Mouse (Mus musculus) CD8-positive naive resting alpha-beta T cell, adult 2 months (primary cell): ENCODE measurements around the gene Kcnk1.

Source experiments
- DNase-seq, 2 experiments: peaks; one replicate each; pipeline ENCODE4 v3.0.0; 2022; ENCODE audit warnings: low read depth in 2 of 2, low spot score in 2 of 2

Kcnk1 gene

DNA sequence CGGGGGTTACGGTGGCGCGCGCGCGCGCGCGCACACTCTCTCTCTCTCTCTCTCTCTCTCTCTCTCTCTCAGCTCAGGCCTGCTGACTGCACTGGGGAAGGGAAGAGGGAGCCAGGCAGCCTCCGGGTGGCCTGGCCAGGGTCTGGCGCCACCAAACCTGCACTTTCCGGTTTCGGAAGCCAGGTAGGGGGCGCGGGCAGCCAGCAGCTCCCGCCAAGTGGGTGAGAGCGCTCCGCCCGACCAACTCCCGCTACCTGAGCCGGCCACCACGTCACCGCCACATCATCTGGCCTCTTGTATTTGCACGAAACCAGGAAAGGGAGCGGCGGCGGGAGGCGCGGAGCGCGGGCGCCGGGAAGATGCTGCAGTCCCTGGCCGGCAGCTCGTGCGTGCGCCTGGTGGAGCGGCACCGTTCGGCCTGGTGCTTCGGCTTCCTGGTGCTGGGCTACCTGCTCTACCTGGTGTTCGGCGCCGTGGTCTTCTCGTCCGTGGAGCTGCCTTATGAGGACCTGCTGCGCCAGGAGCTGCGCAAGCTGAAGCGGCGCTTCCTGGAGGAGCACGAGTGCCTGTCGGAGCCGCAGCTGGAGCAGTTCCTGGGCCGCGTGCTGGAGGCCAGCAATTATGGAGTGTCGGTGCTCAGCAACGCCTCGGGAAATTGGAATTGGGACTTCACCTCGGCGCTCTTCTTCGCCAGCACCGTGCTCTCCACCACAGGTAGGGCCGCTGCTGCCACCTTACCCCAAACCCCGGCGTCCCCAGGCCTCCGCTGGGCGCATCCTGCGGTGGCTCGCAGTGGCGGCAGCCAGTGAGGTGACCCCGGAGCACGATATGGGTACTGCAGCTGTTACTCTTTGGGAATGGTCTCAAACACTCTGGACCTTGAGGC lies at the start of gene Kcnk1:
Kcnk1 (plus strand) TSS at position 70 of the 886 bp plus-strand sequence.
- no peak for DNase-seq

- no peak for DNase-seq
Measured at GRCm38 (mm10) chr8:125948696-125949308, 46.2 kb upstream of the Kcnk1 start.

DNA sequence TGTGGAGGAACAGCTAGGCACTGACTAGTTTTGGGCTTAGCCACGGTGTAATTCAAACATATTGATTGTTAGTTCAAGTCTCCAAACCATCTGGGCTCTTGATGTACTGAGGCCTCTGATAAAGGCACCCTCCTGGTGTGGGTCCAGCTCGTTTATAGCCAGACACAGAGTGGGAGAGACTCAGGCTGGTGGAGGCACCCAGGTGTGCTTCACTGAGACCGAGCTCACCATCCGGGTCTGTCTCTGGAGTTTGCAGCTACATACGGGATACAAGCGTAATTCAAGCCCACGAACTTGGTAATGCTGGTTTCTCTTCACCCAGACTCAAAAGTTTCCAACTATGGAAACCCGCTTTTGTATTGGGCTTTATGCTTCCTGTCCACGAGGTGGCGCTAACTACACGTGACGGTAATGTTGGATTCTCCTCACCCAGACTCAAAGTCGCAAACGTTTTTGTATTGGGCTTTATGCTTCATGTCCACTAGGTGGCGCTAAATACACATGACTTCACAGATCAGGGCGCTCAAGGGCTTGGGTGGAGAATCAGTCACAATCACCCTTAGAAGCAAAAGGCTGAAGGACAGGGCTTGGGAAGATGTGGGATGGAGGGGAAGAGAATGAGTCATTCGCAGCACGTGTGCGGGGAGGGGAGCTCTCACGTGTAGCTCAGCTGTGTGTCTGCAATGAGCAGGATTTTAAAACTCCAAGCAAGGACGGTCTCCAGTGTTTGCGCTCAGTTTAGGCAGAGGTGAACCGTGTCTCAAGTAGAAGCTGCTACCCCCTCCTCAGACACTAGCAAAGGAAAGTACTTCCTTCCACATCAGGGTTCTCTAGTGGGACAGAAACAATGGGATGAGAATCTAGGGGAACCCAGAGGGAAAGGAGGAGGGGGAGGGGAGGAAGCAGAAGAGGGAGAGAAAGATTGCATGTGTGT lies 44.7 kb upstream of the Kcnk1 start:
- DNase-seq, result peak; percentile 48 to 57

DNA sequence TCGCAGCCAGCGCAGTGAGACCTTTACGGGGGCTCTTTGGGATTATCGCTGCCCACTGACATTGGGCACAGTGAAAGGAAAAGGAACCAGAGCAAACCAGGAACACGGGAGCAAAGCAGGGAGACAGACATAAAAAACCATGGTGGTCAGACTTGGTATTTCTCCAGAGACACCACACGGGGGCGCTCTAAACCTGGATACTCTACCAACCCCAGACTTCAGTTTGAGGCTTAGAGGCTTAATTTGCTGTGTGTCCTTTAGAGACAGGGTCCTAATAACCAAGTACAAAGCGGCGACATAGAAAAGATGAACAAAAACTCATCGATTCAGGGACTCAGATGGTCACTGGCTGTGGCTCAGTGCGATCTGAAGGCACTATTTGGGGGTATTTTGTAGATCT lies 39.3 kb upstream of the Kcnk1 start:
- no peak for DNase-seq

- no peak for DNase-seq
Measured at GRCm38 (mm10) chr8:125956796-125957195, 38.2 kb upstream of the Kcnk1 start.

- DNase-seq, result no peak
Measured at GRCm38 (mm10) chr8:125957226-125957993, 37.6 kb upstream of the Kcnk1 start.

DNA sequence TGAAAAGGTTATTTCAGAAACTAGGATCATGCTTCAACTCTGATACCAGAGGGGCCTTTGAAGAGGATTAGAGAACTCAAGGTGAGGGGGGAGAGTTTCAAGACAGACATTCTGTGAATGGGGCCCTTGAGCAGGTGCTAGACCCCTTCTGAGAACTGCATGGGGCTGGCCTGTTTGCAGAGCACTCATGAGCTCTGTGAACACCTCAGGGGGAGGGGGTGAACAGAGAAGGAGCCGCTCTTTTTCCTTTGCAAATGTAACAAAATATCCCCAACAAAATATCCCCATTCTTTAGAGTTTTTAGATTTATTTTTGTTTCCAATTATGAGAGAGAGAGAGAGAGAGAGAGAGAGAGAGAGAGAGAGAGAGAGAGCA lies 37.0 kb upstream of the Kcnk1 start:
- no peak for DNase-seq

DNA sequence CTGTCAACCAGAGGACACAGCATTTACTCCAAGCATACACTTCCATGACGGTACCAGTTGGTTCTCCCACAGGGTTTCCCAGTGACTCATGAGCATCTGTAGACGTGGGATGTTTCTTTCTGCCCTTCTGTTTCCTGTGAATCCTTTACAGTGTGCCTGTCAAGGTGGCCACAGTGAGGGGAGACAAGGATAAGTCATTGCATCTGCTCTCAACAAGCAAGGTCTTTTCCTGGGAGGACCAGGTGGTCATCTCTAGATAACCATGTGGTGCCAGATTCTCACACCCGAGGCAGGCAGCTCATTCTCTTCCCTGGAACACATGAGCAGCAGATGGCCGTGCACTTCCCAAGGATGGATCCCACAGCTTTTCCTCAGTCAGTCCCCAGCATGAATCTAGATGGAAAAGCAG lies 35.6 kb upstream of the Kcnk1 start:
- DNase-seq, result no peak

DNA sequence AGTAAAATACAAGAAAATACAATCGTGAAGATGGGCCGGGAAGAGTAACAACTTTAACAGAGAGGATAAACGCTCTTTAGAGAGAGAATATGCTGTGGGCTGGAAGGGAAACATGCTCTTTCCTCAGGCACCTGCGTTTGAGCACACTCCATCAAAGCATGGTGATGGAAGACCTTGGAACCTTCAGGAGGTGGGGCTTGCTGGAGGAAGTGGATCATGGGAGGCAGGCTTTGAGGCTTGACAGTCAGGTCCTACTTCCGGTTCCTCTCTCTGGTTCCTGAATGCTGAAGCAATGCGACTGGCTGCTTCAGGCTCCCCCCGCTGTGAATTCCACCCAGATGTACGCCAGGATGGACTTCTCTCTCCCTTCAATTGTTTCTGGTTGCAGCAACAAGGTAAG lies 34.9 kb upstream of the Kcnk1 start:
- DNase-seq, result no peak

GRCm38 (mm10) chr8:125961790-125962189 lies 33.2 kb upstream of the Kcnk1 start:
- no peak for DNase-seq

GRCm38 (mm10) chr8:125963807-125964211 lies 31.2 kb upstream of the Kcnk1 start:
- DNase-seq, result no peak

- no peak for DNase-seq
Measured at GRCm38 (mm10) chr8:125971336-125971735, 23.6 kb upstream of the Kcnk1 start.

DNA sequence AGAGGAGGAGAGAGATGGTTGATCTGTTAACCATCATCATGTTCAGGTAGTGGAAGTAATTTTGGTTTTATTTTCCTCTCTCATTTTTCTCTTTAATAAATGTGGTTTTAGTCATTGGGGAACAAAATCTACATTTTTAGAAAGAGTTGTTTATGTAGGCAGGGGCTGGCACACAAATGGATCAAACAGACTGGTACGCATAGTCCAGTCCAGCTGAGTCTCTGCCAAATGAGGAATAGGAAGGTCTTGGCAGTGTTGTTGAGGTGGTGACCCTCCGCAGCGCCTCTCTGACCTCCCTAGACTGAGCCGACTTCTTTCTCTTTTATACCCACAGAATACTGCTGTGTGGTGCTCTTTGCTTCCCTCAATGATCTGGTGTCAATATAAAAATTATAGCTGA lies 19.0 kb upstream of the Kcnk1 start:
- no peak for DNase-seq

GRCm38 (mm10) chr8:125980826-125981225 lies 14.1 kb upstream of the Kcnk1 start:
- no peak for DNase-seq

DNA sequence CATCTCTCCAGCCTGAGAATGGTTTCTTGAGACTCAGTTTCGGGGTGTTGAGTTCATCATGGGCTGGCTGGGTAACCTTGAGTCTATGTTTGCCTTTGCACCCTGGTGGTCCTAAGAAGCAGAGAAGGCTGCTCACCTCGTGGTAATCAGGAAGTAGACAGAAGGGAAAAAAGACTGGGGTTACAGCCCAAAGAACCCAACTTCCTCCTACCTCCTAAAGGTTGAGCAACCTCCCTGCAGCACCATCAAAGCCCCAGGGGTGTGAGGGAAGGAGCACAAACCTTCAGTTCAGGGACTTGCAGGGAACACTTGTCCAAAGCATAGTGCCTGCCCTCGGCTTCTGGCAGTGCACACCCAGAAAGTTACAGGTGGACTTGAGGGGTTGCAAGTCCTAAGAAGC lies 11.5 kb upstream of the Kcnk1 start:
- no peak for DNase-seq

DNA sequence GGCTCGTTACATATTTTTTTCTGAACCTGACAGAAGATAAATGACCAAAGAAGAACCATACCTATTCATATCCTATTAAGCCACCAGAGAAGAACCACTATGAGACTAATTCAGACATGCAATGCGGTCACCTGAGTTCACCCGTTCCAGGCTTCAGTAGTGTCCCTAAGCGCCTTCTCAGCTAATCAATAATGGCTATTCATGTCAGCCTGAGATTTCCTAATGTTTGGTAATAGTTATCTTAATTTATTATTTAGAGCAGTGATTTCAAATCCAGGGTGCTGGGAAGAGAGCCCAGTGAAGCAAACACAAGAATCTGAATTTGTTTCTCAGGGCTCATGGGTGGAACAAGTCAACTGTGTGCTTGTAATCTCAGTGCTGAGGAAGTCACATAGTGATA lies 10.8 kb upstream of the Kcnk1 start:
- DNase-seq, result no peak

DNA sequence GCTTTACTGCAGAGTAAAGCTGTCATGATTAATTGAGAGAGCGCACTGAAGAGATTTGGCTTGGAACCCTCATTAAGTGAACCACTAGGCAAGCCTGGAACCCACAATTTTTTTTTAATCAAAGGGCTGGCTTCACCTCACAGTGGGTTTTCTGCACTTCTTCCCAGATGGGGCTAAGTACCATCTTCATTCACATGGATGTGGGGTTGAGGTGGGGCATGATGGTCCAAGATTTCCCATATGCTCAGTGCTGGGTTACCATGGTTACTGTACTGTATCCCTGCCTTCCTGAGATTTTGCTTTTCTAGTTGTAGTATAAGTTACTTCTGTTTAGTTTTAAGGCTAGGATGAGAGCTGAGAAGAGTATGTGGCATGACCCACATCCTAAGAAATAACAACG lies 9.6 kb upstream of the Kcnk1 start:
- DNase-seq, result no peak

DNA sequence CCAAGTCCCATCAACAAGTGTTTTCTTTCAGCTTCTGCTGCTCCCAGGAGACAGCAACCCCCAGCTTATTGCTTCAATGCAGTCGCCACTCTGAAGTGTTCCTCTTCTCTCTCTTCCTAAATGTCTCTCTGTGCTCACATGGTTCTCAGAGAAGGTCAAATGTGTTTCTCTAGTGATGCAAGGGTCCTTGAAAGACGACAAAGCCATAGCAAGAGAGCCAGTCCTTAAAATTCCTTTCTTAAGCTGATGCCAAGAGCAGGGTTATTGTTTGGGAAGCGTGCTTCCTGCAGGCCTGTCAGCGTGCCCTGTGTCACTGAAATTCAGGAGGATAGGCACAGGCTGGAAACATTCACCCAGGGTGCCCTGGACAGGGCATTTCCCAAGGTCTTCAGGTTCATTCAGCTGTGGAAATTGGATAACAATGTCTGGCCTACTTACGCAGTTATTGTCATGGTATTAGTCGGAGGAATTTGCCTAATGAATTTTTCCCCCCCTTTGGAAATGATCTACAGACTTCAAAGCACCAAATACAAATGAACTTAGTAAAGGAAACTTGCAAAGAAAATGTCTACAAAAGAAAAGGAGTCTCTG lies 7.9 kb upstream of the Kcnk1 start:
- DNase-seq, result no peak

DNA sequence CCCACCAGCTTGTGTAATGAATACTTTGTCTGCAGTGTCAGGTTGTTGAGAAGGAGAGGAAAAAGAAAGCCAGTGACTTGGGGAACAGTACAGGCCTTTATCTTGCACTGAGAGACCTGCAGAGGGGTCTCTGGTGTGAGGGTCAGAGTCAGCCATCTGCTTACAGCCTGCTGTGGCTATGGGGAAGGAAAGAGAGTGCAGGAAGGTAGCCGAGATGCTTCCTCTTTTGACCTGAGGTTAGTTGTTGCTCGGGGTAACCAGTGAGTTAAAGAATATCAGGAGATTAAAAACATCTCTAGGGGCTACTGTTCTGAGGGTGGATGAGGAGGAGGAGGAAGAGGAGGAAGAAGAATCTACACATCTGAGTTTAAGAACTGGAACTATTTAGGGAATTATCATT lies 7.0 kb upstream of the Kcnk1 start:
- DNase-seq, result no peak

GRCm38 (mm10) chr8:125993636-125994035 lies 1.3 kb upstream of the Kcnk1 start:
- no peak for DNase-seq
